Mouse (Mus musculus) heart, adult 2 months (tissue): ENCODE measurements at regions not wholly inside any gene's neighbourhood (a gene's known extent, or its start where the extent isn't known, plus 50 kb on each side); places are given as distances from the start of the nearest gene placed in this dataset.

Experiments used
- CTCF ChIP-seq: fragments of 200-600 bp; IDR thresholded peaks from 2 replicates; pipeline ENCODE4 v1.8.1; 2022; ENCODE audit warnings: antibody characterized with exemption, mild to moderate bottlenecking, moderate library complexity
- EP300 ChIP-seq: fragments of 200-500 bp; IDR thresholded peaks from 2 replicates; pipeline ENCODE4 v1.6.1; 2011; ENCODE audit warnings: low read depth, low read length, control low read depth; ENCODE audit not compliant: insufficient read depth
- POLR2A ChIP-seq: fragments of 200-500 bp; IDR thresholded peaks from 2 replicates; pipeline ENCODE4 v1.6.1; 2011; ENCODE audit warnings: mild to moderate bottlenecking, low read depth, low read length, control low read depth; ENCODE audit not compliant: insufficient read depth

GRCm38 (mm10) chr10:53811904-53812596 is 61.1 kb upstream of the Fam184a start:
- no peak for TF ChIP-seq CTCF
- no peak for TF ChIP-seq POLR2A
- TF ChIP-seq EP300: no peak
